Mouse (Mus musculus) myocyte (in vitro differentiated cells): ENCODE data around the gene Ncs1. TPM values are rescaled to one million over a fixed set of nuclear protein-coding genes. Genes with fewer than 3 reads are reported as not detected.

Experiments
- H3K27me3 ChIP-seq: one replicate; pipeline ENCODE4 v1.6.1; 2011; ENCODE audit not compliant: control insufficient read depth, insufficient read depth, insufficient read length
- H3K36me3 ChIP-seq: one replicate; pipeline ENCODE4 v1.6.1; 2011; ENCODE audit not compliant: control insufficient read depth, insufficient read depth
- H3K4me2 ChIP-seq: one replicate; pipeline ENCODE4 v1.6.1; 2011; ENCODE audit warnings: low read depth, control low read depth
- H3K4me3 ChIP-seq: one replicate; pipeline ENCODE4 v1.5.1; 2011; ENCODE audit warnings: mild to moderate bottlenecking, control low read depth, moderate library complexity
- H3K79me2 ChIP-seq: one replicate; pipeline ENCODE4 v1.6.1; 2011; ENCODE audit not compliant: control insufficient read depth, insufficient read depth
- H3ac ChIP-seq: one replicate; pipeline ENCODE4 v1.6.1; 2011; ENCODE audit not compliant: control insufficient read depth, insufficient read length
- CEBPB ChIP-seq: IDR thresholded peaks from 2 replicates; pipeline ENCODE4 v1.6.1; 2011; ENCODE audit warnings: mild to moderate bottlenecking, moderate library complexity; ENCODE audit not compliant: poor library complexity, insufficient read depth, severe bottlenecking
- E2F4 ChIP-seq: IDR thresholded peaks from one replicate; pipeline ENCODE4 v1.6.1; 2011; ENCODE audit warnings: mild to moderate bottlenecking, control low read depth, moderate library complexity; ENCODE audit not compliant: insufficient read depth
- MAX ChIP-seq: IDR thresholded peaks from one replicate; pipeline ENCODE4 v1.6.1; 2011; ENCODE audit warnings: low read depth, mild to moderate bottlenecking, control low read depth
- MYOD1 ChIP-seq, 3 experiments: IDR thresholded peaks; one replicate each; pipeline ENCODE4 v1.6.1; 2011; ENCODE audit warnings: control low read depth in 2 of 3, low read depth in 2 of 3, mild to moderate bottlenecking in 2 of 3, moderate library complexity in 1 of 3; ENCODE audit not compliant: insufficient read length in 2 of 3, control insufficient read depth in 1 of 3
- MYOG ChIP-seq, 3 experiments: IDR thresholded peaks; one replicate each; pipeline ENCODE4 v1.6.1; 2011; ENCODE audit warnings: control low read depth in 2 of 3, low read depth in 2 of 3, mild to moderate bottlenecking in 2 of 3; ENCODE audit not compliant: insufficient read length in 2 of 3, control insufficient read depth in 1 of 3, insufficient read depth in 1 of 3
- POLR2A ChIP-seq: IDR thresholded peaks from one replicate; pipeline ENCODE4 v1.6.1; 2011; ENCODE audit warnings: low read depth, mild to moderate bottlenecking, control low read depth, moderate library complexity; ENCODE audit not compliant: insufficient read length
- POLR2AphosphoS2 ChIP-seq: IDR thresholded peaks from one replicate; pipeline ENCODE4 v1.6.1; 2011; ENCODE audit warnings: low read depth, control low read depth; ENCODE audit not compliant: insufficient read length
- REST ChIP-seq: IDR thresholded peaks from one replicate; pipeline ENCODE4 v1.6.1; 2011; ENCODE audit warnings: mild to moderate bottlenecking, control low read depth, moderate library complexity; ENCODE audit not compliant: insufficient read depth, insufficient read length
- SRF ChIP-seq: IDR thresholded peaks from one replicate; pipeline ENCODE4 v1.6.1; 2011; ENCODE audit warnings: low read depth; ENCODE audit not compliant: control insufficient read depth, insufficient read length
- TCF12 ChIP-seq: IDR thresholded peaks from one replicate; pipeline ENCODE4 v1.6.1; 2011; ENCODE audit warnings: mild to moderate bottlenecking, control low read depth; ENCODE audit not compliant: poor library complexity, insufficient read depth, severe bottlenecking
- TCF3 ChIP-seq: IDR thresholded peaks from one replicate; pipeline ENCODE4 v1.6.1; 2011; ENCODE audit warnings: low read depth, control low read depth; ENCODE audit not compliant: insufficient read length
- USF1 ChIP-seq: IDR thresholded peaks from one replicate; pipeline ENCODE4 v1.6.1; 2011; ENCODE audit warnings: low read depth, mild to moderate bottlenecking, control low read depth, moderate library complexity
- polyA plus RNA-seq: library from polyadenylated mRNA; unstranded; fragments of >200 nt; fragmentation: generic; extraction: Trizol; gene quantifications from one replicate; pipeline ENCODE4 v1.2.1, GENCODE M21; 2012; ENCODE audit warnings: missing spikeins

Ncs1 gene
- polyA plus RNA-seq, 1 experiment: 36.1 TPM

GRCm38 (mm10) chr2:31339826-31340225, 94.2 kb downstream of the Ncs1 start:
- no peak overlapping the region for H3ac ChIP-seq
- no peaks in the 10 kb centered on the region for H3K79me2 ChIP-seq
- H3K27me3 ChIP-seq: peaks cover 64% of the 10 kb centered on the region
- no peaks in the 10 kb centered on the region for H3K36me3 ChIP-seq
- H3K4me3 ChIP-seq: no peak overlapping the region
- H3K4me2 ChIP-seq: no peak overlapping the region
- no peak for TF ChIP-seq POLR2AphosphoS2
- TF ChIP-seq USF1: no peak
- no peak for TF ChIP-seq POLR2A
- no peak for TF ChIP-seq MAX
- TF ChIP-seq TCF3: no peak
- no peak for TF ChIP-seq CEBPB
- TF ChIP-seq REST: no peak
- TF ChIP-seq MYOD1 (IDR thresholded peaks at IDR 0.05; ENCODE audit: control insufficient read depth in 1 of 3, insufficient read length in 2 of 3, low read depth in 2 of 3): no peak
- TF ChIP-seq SRF: no peak
- TF ChIP-seq TCF12: no peak
- no peak for TF ChIP-seq E2F4
- no peak for TF ChIP-seq MYOG (IDR thresholded peaks at IDR 0.05; ENCODE audit: control insufficient read depth in 1 of 3, insufficient read depth in 1 of 3, insufficient read length in 2 of 3, low read depth in 2 of 3)

GRCm38 (mm10) chr2:31341726-31342535, 96.3 kb downstream of the Ncs1 start:
- Histone ChIP-seq H3K79me2 (no peaks in the 10 kb centered on the region), H3K4me2 (no peak overlapping the region), H3K36me3 (no peaks in the 10 kb centered on the region), H3K27me3 (peaks cover 47% of the 10 kb centered on the region), H3K4me3 (no peak overlapping the region), H3ac (no peak overlapping the region)
- no peak for TF ChIP-seq E2F4
- no peak for TF ChIP-seq POLR2A
- no peak for TF ChIP-seq USF1
- no peak for TF ChIP-seq TCF3
- TF ChIP-seq SRF: no peak
- TF ChIP-seq MAX: no peak
- TF ChIP-seq MYOG (IDR thresholded peaks at IDR 0.05; ENCODE audit: control insufficient read depth in 1 of 3, insufficient read depth in 1 of 3, insufficient read length in 2 of 3, low read depth in 2 of 3): no peak
- no peak for TF ChIP-seq CEBPB
- TF ChIP-seq TCF12: no peak
- no peak for TF ChIP-seq REST
- TF ChIP-seq POLR2AphosphoS2: no peak
- TF ChIP-seq MYOD1 (IDR thresholded peaks at IDR 0.05; ENCODE audit: control insufficient read depth in 1 of 3, insufficient read length in 2 of 3, low read depth in 2 of 3): no peak

Other genes starting within 250 kb of the Ncs1 start
- 10.6 TPM for gene Fnbp1, start 103.8 kb upstream of the Ncs1 start, polyA plus RNA-seq
- 35.2 TPM for gene Gpr107, start 93.5 kb upstream of the Ncs1 start, polyA plus RNA-seq
- gene Hmcn2, start 68.6 kb downstream of the Ncs1 start, polyA plus RNA-seq: 2.6 TPM
- gene Ass1, start 224.4 kb downstream of the Ncs1 start, polyA plus RNA-seq: 71.5 TPM